Mouse (Mus musculus): Measurements from ENCODE around the gene Pdxk. TPM values are rescaled to one million over a fixed set of nuclear protein-coding genes. Genes with fewer than 3 reads are reported as not detected.

Gene Pdxk
- polyA plus RNA-seq, 1 experiment from 2014 or later: 22.8 TPM

GRCm38 (mm10) chr10:78439550-78439949, 25.2 kb downstream of the Pdxk start:
- Histone ChIP-seq H3K27me3 (replicated peaks; ENCODE audit: control insufficient read depth, insufficient read depth, low read length) (no peaks in the 10 kb centered on the region), H3K9ac (ENCODE audit: low read depth, low read length) (no peak overlapping the region), H3K36me3 (ENCODE audit: control insufficient read depth, insufficient read depth) (peaks cover 41% of the 10 kb centered on the region), H3K9me3 (ENCODE audit: control insufficient read depth) (no peaks in the 10 kb centered on the region), H3K4me2 (replicated peaks; ENCODE audit: low read depth) (no peak overlapping the region), H3K27ac (ENCODE audit: low read depth, low read length) (no peak overlapping the region), H3K4me3 (ENCODE audit: low read depth, low read length) (no peak overlapping the region), H3K4me1 (replicated peaks; ENCODE audit: control insufficient read depth, insufficient read depth, low read length) (no peaks in the 10 kb centered on the region)
- TF ChIP-seq CTCF (IDR thresholded peaks at IDR 0.05; ENCODE audit: low read depth): peak; percentile 73
- 49% methylated on average over 5 of the region's 5 CpGs for WGBS
- ATAC-seq: no peak

- 13% methylated on average over 5 of the region's 5 CpGs for WGBS
- no peaks in the 10 kb centered on the region for H3K27me3 ChIP-seq (replicated peaks; ENCODE audit: control insufficient read depth, insufficient read depth, low read length)
Measured at GRCm38 (mm10) chr10:78438094-78438493, 26.7 kb downstream of the Pdxk start.

GRCm38 (mm10) chr10:78432853-78433252, 31.9 kb downstream of the Pdxk start:
- H3K27ac ChIP-seq (ENCODE audit: low read depth, low read length): no peak overlapping the region
- H3K4me2 ChIP-seq (replicated peaks; ENCODE audit: low read depth): no peak overlapping the region
- H3K9me3 ChIP-seq (ENCODE audit: control insufficient read depth): no peaks in the 10 kb centered on the region
- no peak overlapping the region for H3K4me3 ChIP-seq (ENCODE audit: low read depth, low read length)
- H3K27me3 ChIP-seq (replicated peaks; ENCODE audit: control insufficient read depth, insufficient read depth, low read length): no peaks in the 10 kb centered on the region
- TF ChIP-seq CTCF (IDR thresholded peaks at IDR 0.05; ENCODE audit: low read depth): no peak
- no peak for ATAC-seq
- 69% methylated on average over 3 of the region's 3 CpGs for WGBS
- no peak overlapping the region for H3K9ac ChIP-seq (ENCODE audit: low read depth, low read length)
- H3K36me3 ChIP-seq (ENCODE audit: control insufficient read depth, insufficient read depth): peaks cover 16% of the 10 kb centered on the region; the same call in 1 of the 2 replicates
- no peaks in the 10 kb centered on the region for H3K4me1 ChIP-seq (replicated peaks; ENCODE audit: control insufficient read depth, insufficient read depth, low read length)

More at GRCm38 (mm10) chr10:78438094-78438493, 26.7 kb downstream of the Pdxk start:
- H3K4me2 ChIP-seq (replicated peaks; ENCODE audit: low read depth): no peak overlapping the region
- H3K4me3 ChIP-seq (ENCODE audit: low read depth, low read length): no peak overlapping the region
- no peak overlapping the region for H3K27ac ChIP-seq (ENCODE audit: low read depth, low read length)
- no peaks in the 10 kb centered on the region for H3K4me1 ChIP-seq (replicated peaks; ENCODE audit: control insufficient read depth, insufficient read depth, low read length)
- H3K9me3 ChIP-seq (ENCODE audit: control insufficient read depth): no peaks in the 10 kb centered on the region
- H3K9ac ChIP-seq (ENCODE audit: low read depth, low read length): no peak overlapping the region
- peak; percentile 98 for TF ChIP-seq CTCF (IDR thresholded peaks at IDR 0.05; ENCODE audit: low read depth)
- peak; percentile 32; the same call in 1 of the 2 replicates for ATAC-seq
- peaks cover 29% of the 10 kb centered on the region for H3K36me3 ChIP-seq (ENCODE audit: control insufficient read depth, insufficient read depth)

- Histone ChIP-seq H3K36me3 (ENCODE audit: control insufficient read depth, insufficient read depth) (peaks cover 21% of the 10 kb centered on the region; the same call in 1 of the 2 replicates), H3K9ac (ENCODE audit: low read depth, low read length) (no peak overlapping the region), H3K27ac (ENCODE audit: low read depth, low read length) (no peak overlapping the region), H3K9me3 (ENCODE audit: control insufficient read depth) (no peaks in the 10 kb centered on the region), H3K27me3 (replicated peaks; ENCODE audit: control insufficient read depth, insufficient read depth, low read length) (no peaks in the 10 kb centered on the region), H3K4me3 (ENCODE audit: low read depth, low read length) (no peak overlapping the region), H3K4me1 (replicated peaks; ENCODE audit: control insufficient read depth, insufficient read depth, low read length) (no peaks in the 10 kb centered on the region), H3K4me2 (replicated peaks; ENCODE audit: low read depth) (no peak overlapping the region)
- TF ChIP-seq CTCF (IDR thresholded peaks at IDR 0.05; ENCODE audit: low read depth): no peak
- WGBS: 85% methylated on average over 2 of the region's 2 CpGs
- no peak for ATAC-seq
Measured at GRCm38 (mm10) chr10:78429776-78430175, 35.0 kb downstream of the Pdxk start.

GRCm38 (mm10) chr10:78429180-78429579, 35.6 kb downstream of the Pdxk start:
- no peaks in the 10 kb centered on the region for H3K27me3 ChIP-seq (replicated peaks; ENCODE audit: control insufficient read depth, insufficient read depth, low read length)
- no peak overlapping the region for H3K4me2 ChIP-seq (replicated peaks; ENCODE audit: low read depth)
- H3K9me3 ChIP-seq (ENCODE audit: control insufficient read depth): no peaks in the 10 kb centered on the region
- ATAC-seq: no peak
- H3K27ac ChIP-seq (ENCODE audit: low read depth, low read length): no peak overlapping the region
- peaks cover 21% of the 10 kb centered on the region; the same call in 1 of the 2 replicates for H3K36me3 ChIP-seq (ENCODE audit: control insufficient read depth, insufficient read depth)
- TF ChIP-seq CTCF (IDR thresholded peaks at IDR 0.05; ENCODE audit: low read depth): no peak
- 86% methylated on average over 5 of the region's 5 CpGs for WGBS
- H3K4me1 ChIP-seq (replicated peaks; ENCODE audit: control insufficient read depth, insufficient read depth, low read length): no peaks in the 10 kb centered on the region
- H3K9ac ChIP-seq (ENCODE audit: low read depth, low read length): no peak overlapping the region
- H3K4me3 ChIP-seq (ENCODE audit: low read depth, low read length): no peak overlapping the region

GRCm38 (mm10) chr10:78428070-78428469, 36.7 kb downstream of the Pdxk start:
- H3K4me2 ChIP-seq (replicated peaks; ENCODE audit: low read depth): no peak overlapping the region
- WGBS: 92% methylated on average over 11 of the region's 11 CpGs
- no peak for ATAC-seq
- no peaks in the 10 kb centered on the region for H3K9me3 ChIP-seq (ENCODE audit: control insufficient read depth)
- no peak overlapping the region for H3K9ac ChIP-seq (ENCODE audit: low read depth, low read length)
- TF ChIP-seq CTCF (IDR thresholded peaks at IDR 0.05; ENCODE audit: low read depth): no peak
- no peaks in the 10 kb centered on the region for H3K27me3 ChIP-seq (replicated peaks; ENCODE audit: control insufficient read depth, insufficient read depth, low read length)
- H3K36me3 ChIP-seq (ENCODE audit: control insufficient read depth, insufficient read depth): peaks cover 21% of the 10 kb centered on the region; the same call in 1 of the 2 replicates
- H3K27ac ChIP-seq (ENCODE audit: low read depth, low read length): no peak overlapping the region
- no peaks in the 10 kb centered on the region for H3K4me1 ChIP-seq (replicated peaks; ENCODE audit: control insufficient read depth, insufficient read depth, low read length)
- no peak overlapping the region for H3K4me3 ChIP-seq (ENCODE audit: low read depth, low read length)
